Mouse (Mus musculus): Measurements from ENCODE around the gene AI467606. TPM values are rescaled to one million over a fixed set of nuclear protein-coding genes. Genes with fewer than 3 reads are reported as not detected.
A peak's percentile ranks its signal among the peaks of the same experiment; 100 is the strongest.

Gene AI467606
- polyA plus RNA-seq, 1 experiment from 2014 or later, result 3.8 TPM

- no peaks in the 10 kb centered on the region for H3K36me3 ChIP-seq
- H3K27ac ChIP-seq, result peak overlapping the region; percentile 82
Observed at GRCm38 (mm10) chr7:127113614-127114259, 22.6 kb downstream of the AI467606 start.

GRCm38 (mm10) chr7:127114920-127115319 lies 23.8 kb downstream of the AI467606 start:
- Histone ChIP-seq H3K27ac (no peak overlapping the region), H3K36me3 (no peaks in the 10 kb centered on the region), H3K4me2 (no peak overlapping the region), H3K9me3 (replicated peaks) (no peaks in the 10 kb centered on the region), H3K9ac (no peak overlapping the region), H3K27me3 (peaks cover 3% of the 10 kb centered on the region; the same call in 1 of the 2 replicates), H3K4me3 (replicated peaks) (no peak overlapping the region), H3K4me1 (peaks cover 48% of the 10 kb centered on the region)
- WGBS, result 75% methylated on average over 11 of the region's 11 CpGs
- ATAC-seq (replicated peaks; ENCODE audit: low FRiP score), result no peak

More at GRCm38 (mm10) chr7:127113614-127114259, 22.6 kb downstream of the AI467606 start:
- Histone ChIP-seq H3K4me1 (peaks cover 46% of the 10 kb centered on the region), H3K9ac (no peak overlapping the region), H3K9me3 (replicated peaks) (no peaks in the 10 kb centered on the region), H3K4me2 (0 out of 2 replicates have a peak overlapping the region, but pooled peaks have one; percentile 12), H3K4me3 (replicated peaks) (no peak overlapping the region), H3K27me3 (no peaks in the 10 kb centered on the region)
- WGBS, result 50% methylated on average over 11 of the region's 12 CpGs
- 0 out of 2 replicates have a peak, but pooled peaks have one; percentile 44 for ATAC-seq (replicated peaks; ENCODE audit: low FRiP score)

GRCm38 (mm10) chr7:127116331-127116935 lies 25.3 kb downstream of the AI467606 start:
- 50% methylated on average over 11 of the region's 11 CpGs for WGBS
- no peak overlapping the region for H3K9ac ChIP-seq
- peak overlapping the region; percentile 50; the same call in 1 of the 2 replicates for H3K27ac ChIP-seq
- H3K9me3 ChIP-seq (replicated peaks), result no peaks in the 10 kb centered on the region
- peaks cover 52% of the 10 kb centered on the region for H3K4me1 ChIP-seq
- H3K36me3 ChIP-seq, result no peaks in the 10 kb centered on the region
- H3K4me2 ChIP-seq, result no peak overlapping the region
- no peak for ATAC-seq (replicated peaks; ENCODE audit: low FRiP score)
- H3K27me3 ChIP-seq, result peaks cover 18% of the 10 kb centered on the region
- H3K4me3 ChIP-seq (replicated peaks), result no peak overlapping the region

GRCm38 (mm10) chr7:127117948-127118347 lies 26.8 kb downstream of the AI467606 start:
- H3K4me1 ChIP-seq, result peaks cover 51% of the 10 kb centered on the region
- H3K9me3 ChIP-seq (replicated peaks), result no peaks in the 10 kb centered on the region
- WGBS, result 32% methylated on average over 5 of the region's 5 CpGs
- H3K27ac ChIP-seq, result no peak overlapping the region
- no peak for ATAC-seq (replicated peaks; ENCODE audit: low FRiP score)
- no peaks in the 10 kb centered on the region for H3K36me3 ChIP-seq
- peaks cover 30% of the 10 kb centered on the region for H3K27me3 ChIP-seq
- no peak overlapping the region for H3K4me2 ChIP-seq
- no peak overlapping the region for H3K9ac ChIP-seq
- H3K4me3 ChIP-seq (replicated peaks), result no peak overlapping the region

- H3K36me3 ChIP-seq, result no peaks in the 10 kb centered on the region
- no peak overlapping the region for H3K4me3 ChIP-seq (replicated peaks)
- no peak overlapping the region for H3K9ac ChIP-seq
- no peaks in the 10 kb centered on the region for H3K9me3 ChIP-seq (replicated peaks)
- no peak overlapping the region for H3K4me2 ChIP-seq
- no peak overlapping the region for H3K27ac ChIP-seq
- 54% methylated on average over 14 of the region's 14 CpGs for WGBS
- peaks cover 42% of the 10 kb centered on the region for H3K4me1 ChIP-seq
- peaks cover 34% of the 10 kb centered on the region for H3K27me3 ChIP-seq
- no peak for ATAC-seq (replicated peaks; ENCODE audit: low FRiP score)
Observed at GRCm38 (mm10) chr7:127118671-127119445, 27.7 kb downstream of the AI467606 start.

- Histone ChIP-seq H3K36me3 (no peaks in the 10 kb centered on the region), H3K9me3 (replicated peaks) (0 out of 2 replicates have a peak, but pooled peaks cover 6% of the 10 kb centered on the region), H3K27ac (peak overlapping the region; percentile 82), H3K4me2 (peak overlapping the region; percentile 43), H3K4me1 (peaks cover 36% of the 10 kb centered on the region), H3K9ac (peak overlapping the region; percentile 26; the same call in 1 of the 2 replicates), H3K27me3 (peaks cover 34% of the 10 kb centered on the region), H3K4me3 (replicated peaks) (peak overlapping the region; percentile 28)
- whole genome bisulfite sequencing, result 17% methylated on average over 21 of the region's 21 CpGs
- ATAC-seq (replicated peaks; ENCODE audit: low FRiP score), result peak; percentile 77
Observed at GRCm38 (mm10) chr7:127121061-127121910, 30.1 kb downstream of the AI467606 start.

GRCm38 (mm10) chr7:127121911-127122270 lies 30.7 kb downstream of the AI467606 start, which contains the start of gene Qprt:
Gene Qprt (minus strand): TSS chr7:127122226.
- WGBS, result 14% methylated on average over 7 of the region's 7 CpGs
- Histone ChIP-seq H3K27ac (peak within 1 kb of the TSS; percentile 82), H3K4me3 (replicated peaks) (peak within 1 kb of the TSS; percentile 28), H3K36me3 (no peaks in the 10 kb centered on the region), H3K4me1 (peaks cover 29% of the 10 kb centered on the region), H3K9me3 (replicated peaks) (0 out of 2 replicates have a peak, but pooled peaks cover 6% of the 10 kb centered on the region), H3K4me2 (peak within 1 kb of the TSS; percentile 43), H3K9ac (peak within 1 kb of the TSS; percentile 26; the same call in 1 of the 2 replicates), H3K27me3 (peaks cover 34% of the 10 kb centered on the region)
- no peak; the same call in 1 of the 2 replicates for ATAC-seq (replicated peaks; ENCODE audit: low FRiP score)

GRCm38 (mm10) chr7:127129638-127130037 lies 38.5 kb downstream of the AI467606 start:
- Histone ChIP-seq H3K36me3 (no peaks in the 10 kb centered on the region), H3K27ac (no peak overlapping the region), H3K4me3 (replicated peaks) (no peak overlapping the region), H3K9ac (no peak overlapping the region), H3K9me3 (replicated peaks) (0 out of 2 replicates have a peak, but pooled peaks cover 2% of the 10 kb centered on the region), H3K4me1 (no peaks in the 10 kb centered on the region), H3K4me2 (no peak overlapping the region), H3K27me3 (no peaks in the 10 kb centered on the region)
- WGBS, result 13% methylated on average over 4 of the region's 4 CpGs
- ATAC-seq (replicated peaks; ENCODE audit: low FRiP score), result no peak

- no peaks in the 10 kb centered on the region for H3K36me3 ChIP-seq
- H3K27me3 ChIP-seq, result no peaks in the 10 kb centered on the region
- H3K4me1 ChIP-seq, result peaks cover 6% of the 10 kb centered on the region
- no peak overlapping the region for H3K27ac ChIP-seq
- WGBS, result 69% methylated on average over 5 of the region's 5 CpGs
- no peak overlapping the region for H3K4me3 ChIP-seq (replicated peaks)
- H3K9me3 ChIP-seq (replicated peaks), result no peaks in the 10 kb centered on the region
- no peak overlapping the region for H3K9ac ChIP-seq
- no peak for ATAC-seq (replicated peaks; ENCODE audit: low FRiP score)
- H3K4me2 ChIP-seq, result no peak overlapping the region
Observed at GRCm38 (mm10) chr7:127133125-127133524, 42.0 kb downstream of the AI467606 start.

- H3K4me1 ChIP-seq, result peaks cover 6% of the 10 kb centered on the region
- no peak overlapping the region for H3K4me2 ChIP-seq
- no peak for ATAC-seq (replicated peaks; ENCODE audit: low FRiP score)
- H3K27ac ChIP-seq, result no peak overlapping the region
- 71% methylated on average over 11 of the region's 11 CpGs for WGBS
- H3K9ac ChIP-seq, result no peak overlapping the region
- no peak overlapping the region for H3K4me3 ChIP-seq (replicated peaks)
- H3K27me3 ChIP-seq, result no peaks in the 10 kb centered on the region
- H3K36me3 ChIP-seq, result no peaks in the 10 kb centered on the region
- no peaks in the 10 kb centered on the region for H3K9me3 ChIP-seq (replicated peaks)
Observed at GRCm38 (mm10) chr7:127134821-127135447, 43.8 kb downstream of the AI467606 start.
